Mouse (Mus musculus) CH12.LX (cell line): ENCODE measurements around the gene Tnpo2.

Source experiments
- BHLHE40 ChIP-seq: IDR thresholded peaks from 2 replicates; pipeline ENCODE4 v1.6.1; 2011; ENCODE audit warnings: mild to moderate bottlenecking, low read depth, low read length, improper control_type of control experiment
- CTCF ChIP-seq, 2 experiments: IDR thresholded peaks in 1 of 2; conservative IDR thresholded peaks in 1 of 2; 2 replicates each; pipeline ENCODE4 v1.5.1; 2011 to 2012; ENCODE audit warnings: low read depth in 2 of 2, low read length in 2 of 2, improper control_type of control experiment in 1 of 2, inconsistent platforms in 1 of 2, mild to moderate bottlenecking in 1 of 2, moderate library complexity in 1 of 2
- KAT2A ChIP-seq: IDR thresholded peaks from 2 replicates; pipeline ENCODE4 v1.6.1; 2012; ENCODE audit warnings: low read length, improper control_type of control experiment, inconsistent platforms; ENCODE audit not compliant: insufficient replicate concordance
- MAX ChIP-seq: IDR thresholded peaks from 2 replicates; pipeline ENCODE4 v1.6.1; 2011; ENCODE audit warnings: low read length, improper control_type of control experiment
- RCOR1 ChIP-seq: conservative IDR thresholded peaks from 2 replicates; pipeline ENCODE4 v1.6.1; 2012; ENCODE audit warnings: low read depth, mild to moderate bottlenecking, inconsistent platforms, low read length, improper control_type of control experiment

GRCm38 (mm10) chr8:85014431-85014830 lies 22.3 kb upstream of the Tnpo2 start, which contains the start of gene Best2:
- TF ChIP-seq RCOR1: no peak
- no peak for TF ChIP-seq BHLHE40
- TF ChIP-seq KAT2A: no peak
- no peak for TF ChIP-seq CTCF (conservative IDR thresholded peaks at IDR 0.05 in 1 of 2, IDR thresholded peaks at IDR 0.05 in 1 of 2; ENCODE audit: low read depth in 2 of 2, low read length in 2 of 2)
- TF ChIP-seq MAX: no peak
